10 mouse cellular contexts compared by ENCODE assay signal in genomic region chr11:95088857-95089779, GRCm38 (mm10). TPM values are rescaled to one million over a fixed set of nuclear protein-coding genes. Genes with fewer than 3 reads are reported as not detected.
A peak's percentile ranks its signal among the peaks of the same experiment; 100 is the strongest.
DNase-seq lines count a peak whose midpoint lies in the region; ATAC-seq and TF ChIP-seq lines count a peak whose summit lies in the region.
"Had no signal": no experiment of that assay in that cellular context is flagged by ENCODE, and none has a peak within 500 bp of the region (broad histone marks: within the 10 kb centered on the region; RNA-seq: fewer than 3 reads in every experiment).

No protein-coding gene starts in this region.

- no peak overlapping the region for H3K4me2 ChIP-seq in hindbrain, postnatal 0 days (ENCODE audit: low read depth, low read length)
- no peak overlapping the region for H3K4me2 ChIP-seq in hindbrain, embryonic 14.5 days (replicated peaks)
- no peak overlapping the region for H3K4me2 ChIP-seq in intestine, embryonic 16.5 days (ENCODE audit: low read depth, low read length)
- H3K4me2 ChIP-seq in midbrain, embryonic 11.5 days: no peak overlapping the region

- no peaks in the 10 kb centered on the region for H3K9me3 ChIP-seq in hindbrain, postnatal 0 days (ENCODE audit: low read length)
- no peaks in the 10 kb centered on the region for H3K9me3 ChIP-seq in hindbrain, embryonic 14.5 days (ENCODE audit: control insufficient read depth, low read length)
- H3K9me3 ChIP-seq in intestine, embryonic 16.5 days (ENCODE audit: control insufficient read depth, low read length): no peaks in the 10 kb centered on the region
- H3K9me3 ChIP-seq in midbrain, embryonic 11.5 days (ENCODE audit: control insufficient read depth, low read length): no peaks in the 10 kb centered on the region

- no peaks in the 10 kb centered on the region for H3K36me3 ChIP-seq in hindbrain, postnatal 0 days (ENCODE audit: insufficient read depth, low read length)
- no peaks in the 10 kb centered on the region for H3K36me3 ChIP-seq in hindbrain, embryonic 14.5 days (replicated peaks; ENCODE audit: control insufficient read depth, insufficient read depth)
- no peaks in the 10 kb centered on the region for H3K36me3 ChIP-seq in intestine, embryonic 16.5 days (ENCODE audit: control insufficient read depth, insufficient read depth, low read length)
- H3K36me3 ChIP-seq in midbrain, embryonic 11.5 days (ENCODE audit: control insufficient read depth, insufficient read depth, low read length): no peaks in the 10 kb centered on the region

- DNase-seq in hindbrain, postnatal 0 days (ENCODE audit: low spot score): no peak
- no peak for DNase-seq in hindbrain, embryonic 14.5 days (ENCODE audit: low spot score)
- peak; percentile 24 to 41 for DNase-seq in gastrocnemius, adult 8-10 months (ENCODE audit: low spot score in 2 of 2)
- peak; percentile 94 for DNase-seq in lung, postnatal 36 days
- DNase-seq in right cerebral cortex, adult 2 months (ENCODE audit: low spot score in 2 of 2): no peak
- no peak for DNase-seq in embryo, embryonic 10 days (ENCODE audit: low spot score)
- DNase-seq in midbrain, embryonic 11.5 days (ENCODE audit: low spot score, missing footprints): no peak

- H3K9ac ChIP-seq in hindbrain, postnatal 0 days (replicated peaks; ENCODE audit: low read length): no peak overlapping the region
- no peak overlapping the region for H3K9ac ChIP-seq in hindbrain, embryonic 14.5 days
- H3K9ac ChIP-seq in intestine, embryonic 16.5 days (ENCODE audit: low read depth, low read length): no peak overlapping the region
- H3K9ac ChIP-seq in midbrain, embryonic 11.5 days (ENCODE audit: low read length): no peak overlapping the region

- 70% methylated on average over 16 of the region's 16 CpGs for WGBS in hindbrain, postnatal 0 days
- WGBS in hindbrain, embryonic 14.5 days: 75% methylated on average over 16 of the region's 16 CpGs
- 59% methylated on average over 16 of the region's 16 CpGs for WGBS in intestine, embryonic 16.5 days
- WGBS in midbrain, embryonic 11.5 days: 81% methylated on average over 16 of the region's 16 CpGs

- no peaks in the 10 kb centered on the region for H3K27me3 ChIP-seq in hindbrain, postnatal 0 days (ENCODE audit: insufficient read depth, low read length)
- no peaks in the 10 kb centered on the region for H3K27me3 ChIP-seq in hindbrain, embryonic 14.5 days (ENCODE audit: control insufficient read depth, insufficient read depth, low read length)
- H3K27me3 ChIP-seq in intestine, embryonic 16.5 days (replicated peaks; ENCODE audit: control insufficient read depth, insufficient read depth, low read length): no peaks in the 10 kb centered on the region
- H3K27me3 ChIP-seq in midbrain, embryonic 11.5 days (ENCODE audit: control insufficient read depth, insufficient read depth, low read length): no peaks in the 10 kb centered on the region

- 0 out of 2 replicates have a peak, but pooled peaks cover 10% of the 10 kb centered on the region for H3K4me1 ChIP-seq in hindbrain, postnatal 0 days (ENCODE audit: insufficient read depth, low read length)
- H3K4me1 ChIP-seq in hindbrain, embryonic 14.5 days (replicated peaks; ENCODE audit: control insufficient read depth, insufficient read depth, low read length): 0 out of 2 replicates have a peak, but pooled peaks cover 3% of the 10 kb centered on the region
- H3K4me1 ChIP-seq in intestine, embryonic 16.5 days (ENCODE audit: control insufficient read depth, insufficient read depth, low read length): peaks cover 23% of the 10 kb centered on the region
- H3K4me1 ChIP-seq in midbrain, embryonic 11.5 days (ENCODE audit: control insufficient read depth, insufficient read depth, low read length): peaks cover 3% of the 10 kb centered on the region; the same call in 1 of the 2 replicates

- H3K27ac ChIP-seq in hindbrain, postnatal 0 days: 0 out of 2 replicates have a peak overlapping the region, but pooled peaks have one; percentile 11
- no peak overlapping the region for H3K27ac ChIP-seq in hindbrain, embryonic 14.5 days
- peak overlapping the region; percentile 40; the same call in 1 of the 2 replicates for H3K27ac ChIP-seq in intestine, embryonic 16.5 days (ENCODE audit: low read length)
- no peak overlapping the region for H3K27ac ChIP-seq in midbrain, embryonic 11.5 days (ENCODE audit: low read depth, low read length)

- TF ChIP-seq CTCF in hindbrain, postnatal 0 days (IDR thresholded peaks at IDR 0.05; ENCODE audit: low read depth): no peak

- no peak overlapping the region for H3K4me3 ChIP-seq in hindbrain, postnatal 0 days (ENCODE audit: low read length)
- no peak overlapping the region for H3K4me3 ChIP-seq in hindbrain, embryonic 14.5 days (replicated peaks; ENCODE audit: low read length)
- no peak overlapping the region for H3K4me3 ChIP-seq in intestine, embryonic 16.5 days (ENCODE audit: low read length)
- H3K4me3 ChIP-seq in midbrain, embryonic 11.5 days (ENCODE audit: low read depth, low read length): no peak overlapping the region
- H3K4me3 ChIP-seq: erythroblast, embryonic 14.5 days; megakaryocyte, embryonic 14.5 days had no signal

- no peak for ATAC-seq in hindbrain, postnatal 0 days
- no peak for ATAC-seq in hindbrain, embryonic 14.5 days (ENCODE audit: low FRiP score)
- no peak for ATAC-seq in intestine, embryonic 16.5 days
- ATAC-seq in midbrain, embryonic 11.5 days (ENCODE audit: low FRiP score): no peak

RNA-seq across cellular contexts. Expression of gene Itga3, which starts 12.5 kb away (rescaled TPM):
- total RNA-seq in hindbrain, postnatal 0 days (2014; rRNA removed): 55.4 and 68.8 TPM in 2 replicates
- 13.2 and 14.4 TPM in 2 replicates for polyA plus RNA-seq in hindbrain, postnatal 0 days (2015; fragmentation: Nextera tagmentation; extraction: Ambion mirVana)
- polyA plus RNA-seq in hindbrain, embryonic 14.5 days (2014; fragmentation: Nextera tagmentation; extraction: Ambion mirVana): 15.6 and 16.9 TPM in 2 replicates
- 1 to 10 TPM; 3.6 to 5.3 (median 4.1) TPM for total RNA-seq in gastrocnemius, adult 8-10 months (2022)
- 35.7 and 39.9 TPM in 2 replicates for polyA plus RNA-seq in intestine, embryonic 16.5 days (2015; fragmentation: Nextera tagmentation; extraction: Ambion mirVana)
- 2.9 and 3.0 TPM in 2 replicates for polyA plus RNA-seq in midbrain, embryonic 11.5 days (2014; fragmentation: Nextera tagmentation; extraction: Ambion mirVana)

RNA-seq across cellular contexts. Expression of gene Dlx3, which starts 30.8 kb away (rescaled TPM):
- total RNA-seq in hindbrain, postnatal 0 days (2014; rRNA removed): 0.18 and 0.37 TPM in 2 replicates
- 0.23 and 0.28 TPM in 2 replicates for polyA plus RNA-seq in hindbrain, postnatal 0 days (2015; fragmentation: Nextera tagmentation; extraction: Ambion mirVana)
- polyA plus RNA-seq in hindbrain, embryonic 14.5 days (2014; fragmentation: Nextera tagmentation; extraction: Ambion mirVana): 0.07 and 0.27 TPM in 2 replicates
- total RNA-seq in gastrocnemius, adult 8-10 months (2022): not detected
- 0.64 and 0.71 TPM in 2 replicates for polyA plus RNA-seq in intestine, embryonic 16.5 days (2015; fragmentation: Nextera tagmentation; extraction: Ambion mirVana)
- 0.59 and 0.65 TPM in 2 replicates for polyA plus RNA-seq in midbrain, embryonic 11.5 days (2014; fragmentation: Nextera tagmentation; extraction: Ambion mirVana)
- polyA plus RNA-seq: erythroblast, embryonic 14.5 days had no signal

RNA-seq across cellular contexts. Expression of gene Pdk2, which starts 48.0 kb away (rescaled TPM):
- 25.0 and 32.0 TPM in 2 replicates for total RNA-seq in hindbrain, postnatal 0 days (2014; rRNA removed)
- polyA plus RNA-seq in hindbrain, postnatal 0 days (2015; fragmentation: Nextera tagmentation; extraction: Ambion mirVana): 46.8 and 49.0 TPM in 2 replicates
- polyA plus RNA-seq in hindbrain, embryonic 14.5 days (2014; fragmentation: Nextera tagmentation; extraction: Ambion mirVana): 22.7 and 25.2 TPM in 2 replicates
- 100 to 1,000 TPM; 484 to 519 (median 495) TPM for total RNA-seq in gastrocnemius, adult 8-10 months (2022)
- polyA plus RNA-seq in intestine, embryonic 16.5 days (2015; fragmentation: Nextera tagmentation; extraction: Ambion mirVana): 42.2 and 48.2 TPM in 2 replicates
- 12.6 and 13.3 TPM in 2 replicates for polyA plus RNA-seq in midbrain, embryonic 11.5 days (2014; fragmentation: Nextera tagmentation; extraction: Ambion mirVana)

RNA-seq across cellular contexts. Expression of gene Dlx4, which starts 56.9 kb away (rescaled TPM):
- total RNA-seq in hindbrain, postnatal 0 days (2014; rRNA removed): 0.52 and 0.68 TPM in 2 replicates
- 0.29 and 0.43 TPM in 2 replicates for polyA plus RNA-seq in hindbrain, postnatal 0 days (2015; fragmentation: Nextera tagmentation; extraction: Ambion mirVana)
- polyA plus RNA-seq in hindbrain, embryonic 14.5 days (2014; fragmentation: Nextera tagmentation; extraction: Ambion mirVana): not detected in 2 replicates
- total RNA-seq in gastrocnemius, adult 8-10 months (2022): not detected
- 0.11 and 0.12 TPM in 2 replicates for polyA plus RNA-seq in intestine, embryonic 16.5 days (2015; fragmentation: Nextera tagmentation; extraction: Ambion mirVana)
- not detected in 2 replicates for polyA plus RNA-seq in midbrain, embryonic 11.5 days (2014; fragmentation: Nextera tagmentation; extraction: Ambion mirVana)
- polyA plus RNA-seq: erythroblast, embryonic 14.5 days had no signal

Comparison
In these comparisons a context has a peak if more than half of its experiments do, and no peak if none do; other contexts are left out.
1. H3K27ac ChIP-seq: peak in hindbrain, postnatal 0 days (single experiment) and intestine, embryonic 16.5 days (single experiment); none in hindbrain, embryonic 14.5 days (single experiment) and midbrain, embryonic 11.5 days (single experiment).
2. DNase-seq: peak in gastrocnemius, adult 8-10 months (2 of 2) and lung, postnatal 36 days (single experiment); none in hindbrain, postnatal 0 days (single experiment), hindbrain, embryonic 14.5 days (single experiment), right cerebral cortex, adult 2 months (0 of 2), embryo, embryonic 10 days (single experiment) and midbrain, embryonic 11.5 days (single experiment).